Mouse (Mus musculus): Measurements from ENCODE around the gene Zfp750.
A peak's percentile ranks its signal among the peaks of the same experiment; 100 is the strongest.

Zfp750 gene

DNA sequence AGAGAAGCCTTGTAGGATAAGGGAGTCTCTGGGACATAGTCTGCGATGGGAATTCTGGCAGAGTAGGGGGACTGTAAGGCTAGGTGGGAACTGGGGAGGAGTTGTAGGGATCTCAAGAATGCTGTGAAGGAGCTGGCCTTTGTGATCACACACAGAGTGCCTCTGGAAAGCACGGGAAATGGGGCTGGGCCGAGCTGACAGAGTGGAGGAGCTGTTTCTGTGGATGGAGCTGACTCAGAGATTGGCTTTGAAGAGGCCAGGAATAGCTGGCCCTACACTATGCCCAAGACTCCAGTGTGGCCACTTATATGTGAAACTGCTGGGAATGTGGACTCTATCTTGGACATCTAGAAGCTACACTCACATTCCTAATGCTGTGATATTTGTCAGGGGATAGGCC lies 17.4 kb upstream of the Zfp750 start:
- no peak for DNase-seq

DNA sequence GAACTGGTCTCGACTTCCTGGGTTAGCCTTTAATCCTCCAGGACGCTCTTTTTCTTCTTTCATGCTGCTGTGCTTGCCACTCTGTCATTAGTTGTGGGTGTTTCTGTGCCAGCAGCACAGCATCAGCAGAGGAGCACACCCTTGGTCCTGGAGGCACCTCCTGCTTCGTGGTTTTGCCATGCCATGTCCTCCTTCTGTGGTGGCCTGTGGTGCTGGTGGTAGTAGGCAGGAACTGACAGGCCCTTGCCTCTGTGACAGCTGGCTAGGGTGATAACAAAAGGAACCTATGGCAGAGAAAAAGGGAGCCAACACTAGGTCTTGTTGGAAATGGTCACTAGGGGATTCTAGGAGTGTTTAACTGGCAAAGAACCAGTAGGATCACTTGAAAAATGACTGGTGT lies 10.6 kb upstream of the Zfp750 start:
- no peak for DNase-seq

DNA sequence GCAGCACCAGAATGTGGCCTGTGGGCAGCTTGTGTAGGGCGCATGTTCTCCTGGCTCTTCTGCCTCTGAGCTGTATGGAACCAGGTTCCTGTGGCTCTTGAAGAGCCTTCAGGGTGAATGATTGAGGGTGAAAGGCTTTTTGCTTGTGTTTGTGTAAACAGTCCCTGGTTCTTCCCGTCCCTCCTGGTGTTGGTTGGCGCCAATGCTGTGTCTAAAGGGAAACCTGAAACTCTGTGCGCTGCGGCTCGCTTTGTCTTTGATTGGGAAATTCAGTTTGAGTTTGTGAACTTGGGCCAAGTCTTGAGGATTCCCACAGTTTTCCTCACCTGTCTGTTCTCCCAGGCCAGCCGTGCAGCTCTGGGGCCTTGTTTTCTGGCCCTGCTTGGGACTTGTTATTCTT lies 5.1 kb upstream of the Zfp750 start:
- no peak for DNase-seq

DNA sequence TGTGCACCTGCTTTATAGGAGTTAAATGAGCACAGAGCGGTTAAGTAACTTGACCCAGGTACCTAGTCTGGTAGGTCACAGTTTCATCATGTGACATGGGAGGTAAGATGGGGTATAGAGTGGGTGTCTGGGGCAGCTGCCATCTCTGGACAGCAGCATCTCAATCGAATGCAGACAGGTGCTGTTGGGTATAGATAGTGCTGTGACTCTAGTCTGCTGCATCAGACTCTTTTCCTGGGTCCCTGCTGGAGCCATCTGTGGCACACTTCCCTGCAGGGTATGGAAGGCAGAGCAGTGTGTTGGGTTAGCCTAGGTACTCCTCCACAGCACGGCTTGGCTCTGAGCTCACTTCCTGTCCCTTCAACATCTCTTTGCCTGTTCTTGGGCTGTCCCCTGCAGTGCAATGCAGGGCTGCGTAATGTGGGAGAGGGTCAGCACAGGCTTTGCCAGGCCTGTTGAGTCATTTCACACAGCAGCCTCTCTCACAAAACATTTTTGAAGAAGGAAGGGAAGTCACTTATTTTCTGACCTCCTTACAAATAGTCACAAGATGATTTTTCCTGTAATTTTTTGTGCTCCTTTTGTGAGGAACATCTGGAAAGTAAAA lies 3.1 kb upstream of the Zfp750 start:
- DNase-seq = no peak

DNA sequence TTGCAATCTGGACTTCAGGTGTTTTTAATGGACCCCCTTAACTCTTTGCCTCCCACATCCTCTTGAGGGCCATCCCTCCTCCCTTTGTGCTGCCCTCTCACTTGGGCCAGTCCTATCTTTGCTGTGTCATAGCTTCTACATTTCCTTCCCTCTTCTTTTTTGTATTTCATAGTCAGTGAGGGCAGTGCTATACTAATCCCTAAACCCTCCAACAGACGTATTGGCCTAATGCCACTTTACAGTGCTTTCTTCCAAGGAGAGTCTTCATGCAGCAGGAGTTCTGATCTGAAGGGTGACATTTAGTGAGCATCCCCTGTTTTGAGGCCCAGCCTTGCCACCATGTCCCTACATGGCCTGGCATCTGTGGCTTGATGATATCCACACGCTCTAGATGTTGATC lies 1.6 kb upstream of the Zfp750 start:
- no peak for DNase-seq

DNA sequence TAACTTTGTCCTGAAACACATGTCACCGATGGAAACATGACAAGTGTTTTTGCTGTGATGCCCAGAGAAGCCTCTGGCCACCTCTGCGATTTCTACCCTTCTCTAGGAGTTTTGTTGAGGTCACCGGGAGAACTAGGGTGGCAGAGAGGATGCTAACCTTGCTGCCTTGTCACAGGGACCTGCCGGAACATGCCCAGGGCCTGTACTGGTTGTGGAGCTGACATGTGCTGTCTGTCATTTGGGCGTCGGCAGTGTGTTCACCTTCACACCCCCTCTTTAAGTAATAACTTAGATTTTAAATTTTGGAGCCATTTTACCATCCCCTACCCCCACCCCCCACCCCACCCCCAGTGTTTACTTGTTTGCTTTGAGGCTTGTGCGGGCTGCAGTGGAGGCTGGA lies 570 bp upstream of the Zfp750 start:
- no peak for DNase-seq

DNA sequence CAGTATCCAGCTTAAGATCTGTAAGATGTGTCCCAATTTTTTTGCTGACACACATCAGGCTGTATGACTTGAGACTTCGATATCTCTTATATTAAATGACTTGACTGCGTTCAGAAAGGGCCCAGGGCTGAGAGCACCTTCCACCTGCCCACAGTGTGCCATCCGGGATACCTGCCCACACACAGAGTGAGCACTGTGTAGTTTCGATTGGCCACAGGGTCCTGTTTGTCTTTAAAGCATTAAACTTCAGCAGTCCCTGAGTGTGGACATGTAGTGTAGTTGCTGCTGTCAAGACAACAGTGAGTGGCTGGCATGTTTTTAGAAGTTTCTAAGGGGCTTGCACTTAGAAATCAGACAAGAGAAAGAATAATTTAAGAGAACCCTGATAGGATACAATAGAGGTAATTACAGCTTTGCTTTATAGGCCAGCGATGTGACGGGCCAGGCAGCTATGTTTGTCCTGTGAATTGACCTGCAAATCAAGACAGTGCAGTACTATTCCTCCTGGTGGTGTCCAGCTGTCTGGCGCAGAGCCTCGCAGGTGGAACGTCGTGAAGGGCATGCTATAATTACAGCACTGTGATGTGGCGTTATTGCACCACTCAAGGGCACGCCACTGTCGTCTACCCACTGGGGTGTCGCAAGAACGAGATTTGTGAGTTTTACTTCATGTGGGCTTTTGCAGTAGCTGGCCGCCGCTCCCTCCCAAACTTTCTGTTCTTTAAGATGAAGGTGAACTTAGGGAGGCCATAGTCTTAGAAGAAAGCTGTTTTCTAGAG lies 1.3 kb downstream of the Zfp750 start:
- no peak for DNase-seq

DNA sequence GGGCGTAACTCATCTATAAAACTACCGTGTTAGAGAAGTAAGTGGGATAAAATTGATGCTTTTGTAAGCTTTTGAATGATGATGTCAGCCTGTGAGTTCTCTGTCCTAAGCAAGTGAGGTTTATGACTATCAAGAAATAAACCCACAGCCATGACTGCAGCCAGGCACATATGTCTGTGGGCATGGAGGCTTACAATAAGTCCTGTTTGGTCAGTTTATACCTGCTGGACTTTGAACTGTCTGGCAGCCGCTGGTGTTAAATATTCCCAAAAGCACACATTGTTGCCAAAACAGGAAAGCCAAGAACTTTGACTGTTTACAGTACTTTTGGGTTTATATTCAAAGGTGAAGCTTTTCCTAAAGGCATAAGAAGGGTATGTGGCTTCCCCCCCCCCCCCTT lies 2.2 kb downstream of the Zfp750 start:
- DNase-seq = no peak

DNA sequence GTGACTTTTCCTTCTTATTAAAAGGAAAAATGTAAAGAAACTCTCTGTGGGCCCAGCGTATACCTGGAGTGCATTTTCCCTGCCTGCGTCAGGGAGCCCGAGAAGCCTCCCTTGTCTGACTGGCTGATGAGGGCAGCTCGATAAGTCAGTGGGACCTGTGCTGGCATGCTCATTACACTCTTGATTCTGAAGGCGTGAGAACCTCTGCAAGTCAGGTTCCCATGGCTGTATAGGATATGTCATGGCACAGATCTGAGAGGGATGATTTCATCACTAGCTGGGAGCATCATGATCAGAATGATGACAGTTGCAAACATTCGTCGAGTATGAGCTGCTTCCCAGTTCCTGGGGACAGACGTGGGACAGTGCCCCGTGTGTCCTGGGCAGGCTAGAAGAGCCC lies 3.1 kb downstream of the Zfp750 start:
- no peak for DNase-seq

DNA sequence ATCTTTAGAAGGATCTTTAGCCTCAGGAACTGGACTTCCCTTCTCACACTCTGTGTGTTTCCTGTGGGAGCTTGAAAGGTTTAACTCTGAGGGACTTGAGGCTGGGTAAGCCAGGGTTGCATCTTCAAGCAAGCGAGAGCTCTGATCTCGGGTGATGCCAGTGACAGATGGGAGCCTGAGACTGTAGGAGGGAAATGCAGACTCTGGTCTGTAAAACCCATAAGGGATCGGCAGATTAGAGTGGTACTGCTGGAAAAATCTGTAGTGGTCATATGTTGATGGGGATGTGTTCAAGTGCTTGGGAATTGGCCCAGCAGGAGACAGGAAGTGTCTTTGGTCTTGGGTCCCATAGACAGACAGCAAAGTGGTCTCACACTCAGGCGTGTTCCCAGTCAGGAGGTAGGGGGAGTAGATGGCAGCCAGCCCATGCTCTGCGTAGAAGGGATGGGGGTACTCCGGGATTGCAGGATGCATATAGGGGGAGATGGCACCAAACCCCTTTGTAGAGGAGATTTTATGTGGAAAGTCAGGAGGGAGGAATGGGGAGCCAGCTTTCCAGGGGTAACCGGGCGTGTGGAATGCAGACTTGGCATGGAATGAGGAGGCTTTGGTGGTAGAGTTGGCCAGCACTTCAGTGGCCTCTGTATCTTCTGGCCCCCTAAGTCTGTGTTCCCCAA lies 6.1 kb downstream of the Zfp750 start:
- peak; percentile 24 for DNase-seq

DNA sequence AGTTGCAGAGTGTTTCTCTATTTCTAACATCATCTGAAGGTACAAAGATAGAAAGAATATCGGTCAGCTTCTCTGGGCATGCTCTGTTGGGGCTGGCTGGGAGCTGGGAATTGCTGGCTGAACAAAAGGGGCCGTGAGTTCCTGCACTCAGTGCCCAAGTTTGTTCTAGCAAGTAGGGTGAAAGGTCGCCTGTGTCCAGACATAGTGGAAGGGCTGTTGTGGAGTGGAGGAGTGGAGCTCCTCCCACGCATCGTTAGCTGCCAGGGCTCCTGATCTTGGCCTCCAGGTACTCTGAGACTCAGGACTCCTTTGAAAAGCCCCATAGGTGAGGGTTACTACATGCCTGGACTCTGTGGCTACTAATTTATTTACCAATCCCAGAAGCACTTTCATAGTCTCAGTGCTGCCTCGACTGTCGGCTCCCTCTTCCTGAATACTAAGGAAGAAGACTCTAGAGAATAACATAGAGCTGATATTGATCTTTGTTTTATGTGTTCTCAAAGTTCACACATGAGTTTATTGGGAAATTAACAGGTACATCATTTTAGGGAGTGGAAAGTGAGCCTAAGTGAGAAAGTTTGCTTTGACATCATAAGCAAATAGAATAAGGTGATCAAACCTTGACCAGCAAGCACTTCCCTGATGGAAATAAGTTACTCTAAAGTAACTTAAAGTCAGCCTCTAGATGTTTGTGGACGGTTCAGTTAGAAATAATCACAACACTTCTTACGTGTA lies 8.5 kb downstream of the Zfp750 start:
- DNase-seq = no peak

DNA sequence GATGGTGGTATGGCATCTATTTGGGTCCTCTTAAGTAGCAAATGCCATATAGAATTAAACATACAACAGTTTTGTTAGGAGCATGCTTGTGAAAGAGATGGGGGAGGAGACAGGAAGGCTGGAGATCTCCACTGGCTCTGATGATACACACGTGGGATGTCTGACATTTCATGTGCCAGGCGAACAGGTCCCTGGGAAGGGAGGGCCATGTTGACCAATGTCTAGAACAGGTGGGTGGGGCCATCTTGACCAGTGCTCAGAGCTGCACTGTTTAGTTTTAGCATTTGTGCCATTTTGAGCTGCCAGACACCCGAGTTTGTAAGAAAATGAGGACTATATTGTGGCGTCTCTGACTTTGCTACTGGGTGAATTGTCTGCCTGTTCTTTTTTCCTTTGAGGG lies 10.7 kb downstream of the Zfp750 start:
- no peak for DNase-seq

DNA sequence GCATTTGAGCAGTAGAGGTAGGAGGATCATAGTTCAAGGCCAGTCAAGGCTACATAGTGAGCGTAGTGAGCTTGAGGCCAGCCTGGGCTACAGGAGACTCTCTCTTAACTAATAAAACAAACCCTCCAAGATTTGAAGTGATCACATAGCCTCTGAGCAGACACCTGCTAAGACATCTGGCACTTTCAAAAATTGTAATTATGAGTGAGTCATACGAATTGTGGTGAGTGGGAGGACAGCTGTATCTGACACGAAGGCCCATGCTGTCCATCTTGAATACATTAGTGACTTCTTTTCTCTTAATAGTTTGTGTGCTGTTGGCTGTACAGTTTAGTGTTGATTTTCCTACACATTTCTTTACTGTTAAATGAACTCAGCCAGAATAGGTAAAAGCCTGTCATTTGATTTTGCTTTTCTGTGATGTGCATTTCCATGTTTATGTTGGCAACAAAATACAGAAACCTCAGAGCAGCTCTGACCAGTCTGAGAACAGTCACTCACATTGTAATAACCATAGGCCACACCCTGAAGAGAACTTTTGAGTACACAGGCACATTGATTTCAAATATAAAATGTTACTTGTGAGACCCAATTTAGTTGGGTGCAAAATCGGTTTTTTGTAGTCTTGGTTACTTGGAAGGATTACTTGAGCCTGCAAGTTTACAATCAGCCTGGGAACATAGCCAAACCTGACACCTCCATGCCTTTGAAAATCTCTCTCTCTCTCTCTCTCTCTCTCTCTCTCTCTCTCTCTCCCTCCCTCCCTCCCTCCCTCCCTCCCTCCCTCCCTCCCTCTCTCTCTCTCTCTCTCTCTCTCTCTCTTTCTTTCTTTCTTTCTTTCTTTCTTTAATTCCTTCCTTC lies 16.9 kb downstream of the Zfp750 start:
- DNase-seq = no peak

DNA sequence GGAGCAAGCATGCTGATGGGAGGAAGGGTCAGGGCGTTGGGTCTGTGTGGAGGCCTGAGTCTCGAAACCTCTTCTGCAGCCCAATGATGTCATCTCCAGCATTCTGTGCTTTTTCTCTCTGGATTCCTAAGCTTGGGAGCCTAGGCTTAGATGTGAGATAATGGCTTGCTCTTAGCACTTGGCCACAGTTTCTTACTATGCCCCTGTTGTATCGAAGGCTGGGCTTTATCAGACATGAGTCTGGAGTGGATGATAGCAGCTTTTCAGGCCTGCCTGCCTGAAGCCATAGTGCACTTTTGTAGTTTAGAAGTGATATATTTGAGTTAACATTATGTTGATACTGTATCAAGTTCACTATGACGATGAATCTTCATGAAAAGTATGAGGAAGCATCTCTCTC lies 17.6 kb downstream of the Zfp750 start:
- DNase-seq = no peak

DNA sequence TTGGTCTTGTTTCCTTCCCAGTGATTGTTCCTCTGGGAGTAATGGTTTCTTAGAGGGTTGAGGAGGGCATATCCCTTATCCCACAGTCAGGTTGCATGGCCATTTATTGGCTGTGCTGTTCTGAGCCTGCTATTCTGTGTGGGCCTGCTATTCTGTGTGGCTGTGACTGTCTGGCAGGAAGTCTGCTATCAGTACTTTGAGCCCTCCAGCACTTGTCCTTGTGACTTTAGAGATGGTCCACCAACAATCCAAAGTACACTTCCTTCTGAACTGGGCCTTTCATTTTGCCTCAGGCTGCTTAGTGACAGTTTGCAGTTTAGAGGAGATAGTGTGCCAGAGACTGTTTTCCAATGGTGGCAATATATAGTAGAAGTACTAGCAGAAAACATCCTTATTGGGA lies 18.5 kb downstream of the Zfp750 start:
- no peak for DNase-seq

DNA sequence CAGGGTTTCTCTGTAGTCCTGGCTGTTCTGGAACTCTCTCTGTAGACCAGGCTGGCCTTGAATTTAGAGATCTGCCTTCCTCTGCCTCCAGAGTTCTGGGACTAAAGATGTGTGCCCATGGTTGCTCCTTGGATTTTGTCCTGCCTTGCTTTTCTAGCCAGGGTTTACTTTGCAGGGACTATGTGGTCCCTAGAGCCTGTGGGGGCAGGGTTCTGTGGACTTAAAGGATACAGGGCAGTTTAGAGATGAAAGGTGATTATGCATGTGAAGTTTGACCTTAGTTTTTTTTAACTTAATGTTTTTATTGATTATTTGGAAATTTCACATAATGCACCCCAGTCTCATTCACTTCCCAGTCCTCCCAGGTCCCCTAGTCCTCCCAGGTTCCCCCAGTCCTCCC lies 28.5 kb downstream of the Zfp750 start:
- DNase-seq = no peak

DNA sequence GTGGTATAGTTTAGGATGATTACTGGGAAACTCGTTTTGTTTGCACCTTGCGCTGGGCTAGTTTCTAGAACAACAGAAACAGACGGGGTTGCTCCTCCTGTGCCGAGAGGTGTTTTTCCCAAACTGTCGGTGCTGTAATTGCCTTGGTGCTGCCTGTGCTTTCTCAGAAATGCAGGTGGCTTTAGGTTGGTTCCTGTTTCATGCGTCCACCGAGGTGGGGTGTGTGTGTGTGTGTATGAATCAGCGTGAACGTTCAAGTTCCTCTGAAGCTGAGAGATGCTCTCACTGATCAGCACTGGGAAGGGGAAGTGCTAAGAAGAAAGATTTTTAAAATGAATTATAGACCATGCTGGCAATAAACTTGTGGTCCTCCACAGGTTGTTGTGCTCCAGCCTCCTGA lies 33.3 kb downstream of the Zfp750 start:
- DNase-seq = no peak

DNA sequence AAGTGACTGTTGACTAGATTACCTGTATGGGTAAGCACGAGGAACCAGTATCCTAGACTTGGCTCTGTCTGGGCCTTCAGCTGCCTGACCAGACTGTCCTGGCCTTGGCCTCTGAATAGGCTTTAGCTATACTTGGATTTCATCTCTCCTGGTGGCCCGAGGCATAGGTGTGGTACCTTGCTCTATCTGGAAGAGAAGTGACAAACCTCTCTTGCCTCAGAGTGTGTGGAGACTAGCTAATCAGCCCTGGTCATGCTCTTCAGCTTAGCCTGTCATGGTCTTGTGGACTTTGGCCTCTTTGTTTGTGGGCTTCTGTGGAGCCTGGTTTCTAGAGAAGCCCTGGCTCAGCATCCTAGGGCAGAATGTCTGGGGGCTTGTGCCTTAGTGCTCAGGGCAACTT lies 38.0 kb downstream of the Zfp750 start:
- no peak for DNase-seq

DNA sequence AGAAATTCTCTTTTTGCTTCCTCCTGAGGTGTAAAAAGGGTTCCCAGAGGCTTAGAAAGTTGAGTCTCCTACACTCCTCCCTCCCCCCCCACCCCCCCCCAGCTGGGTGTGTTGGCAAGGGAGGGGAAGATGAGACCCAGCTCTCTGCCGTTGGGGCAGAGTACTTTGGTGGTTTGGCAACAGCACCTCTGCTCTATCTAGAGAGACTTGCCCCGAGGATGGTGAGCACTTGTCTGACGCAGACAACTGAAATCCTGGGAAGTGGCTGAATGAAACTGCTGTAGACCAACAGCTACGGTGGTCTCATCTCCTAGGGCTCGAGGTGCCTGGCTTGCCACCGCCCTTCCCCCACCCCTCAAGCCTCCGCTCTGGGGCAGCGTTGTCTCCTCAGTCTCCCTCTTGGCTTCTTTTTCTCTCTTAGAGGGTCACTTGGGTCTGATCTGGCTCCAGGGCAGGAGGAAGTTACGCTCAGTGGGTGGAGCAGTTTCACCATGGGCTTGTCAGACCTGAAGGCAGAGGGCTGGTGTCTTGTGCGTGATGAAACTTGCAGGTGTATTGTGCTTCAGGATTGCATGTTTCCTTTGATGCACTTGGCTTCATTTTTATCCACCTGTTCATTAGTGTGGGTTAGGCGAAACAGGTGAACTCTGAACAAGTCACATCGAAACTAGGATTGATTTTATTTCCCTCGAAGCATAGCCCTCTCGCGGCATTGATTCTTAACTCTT lies 39.5 kb downstream of the Zfp750 start:
- DNase-seq = no peak

DNA sequence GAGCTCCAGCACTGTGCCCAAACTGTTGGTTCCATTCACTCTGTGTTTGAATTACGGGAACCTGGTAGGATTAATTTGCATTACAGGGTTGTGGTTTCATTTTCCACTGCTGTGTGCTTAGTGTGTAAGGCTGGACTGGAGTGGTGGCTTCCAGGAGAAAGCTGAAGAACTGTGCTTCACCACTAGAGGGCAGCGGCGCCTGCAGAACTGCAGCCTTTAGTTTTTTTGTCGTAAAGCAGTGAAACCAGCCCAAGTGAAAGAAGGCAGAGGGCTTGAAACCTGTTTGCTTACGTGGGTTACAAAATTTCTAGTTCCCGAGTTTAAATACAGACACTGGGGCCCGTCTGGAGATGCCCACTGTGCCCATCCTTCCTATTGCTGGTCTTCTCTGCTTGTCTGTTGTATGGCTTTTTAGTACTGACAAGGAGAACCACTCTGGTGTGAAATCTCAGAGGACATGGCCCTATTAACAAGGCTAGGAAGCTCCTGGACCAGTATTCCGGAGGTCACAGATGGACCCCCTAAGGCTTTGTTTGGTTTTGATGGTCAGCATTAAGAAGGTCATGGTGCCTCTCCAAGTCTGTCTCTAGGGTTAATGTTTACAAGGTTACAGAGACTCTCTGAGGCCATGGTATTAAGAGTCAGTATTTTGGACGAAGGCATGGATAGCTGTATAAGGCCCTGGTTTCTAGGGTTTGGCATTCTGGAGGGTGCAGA lies 43.3 kb downstream of the Zfp750 start:
- DNase-seq = peak; percentile 70

DNA sequence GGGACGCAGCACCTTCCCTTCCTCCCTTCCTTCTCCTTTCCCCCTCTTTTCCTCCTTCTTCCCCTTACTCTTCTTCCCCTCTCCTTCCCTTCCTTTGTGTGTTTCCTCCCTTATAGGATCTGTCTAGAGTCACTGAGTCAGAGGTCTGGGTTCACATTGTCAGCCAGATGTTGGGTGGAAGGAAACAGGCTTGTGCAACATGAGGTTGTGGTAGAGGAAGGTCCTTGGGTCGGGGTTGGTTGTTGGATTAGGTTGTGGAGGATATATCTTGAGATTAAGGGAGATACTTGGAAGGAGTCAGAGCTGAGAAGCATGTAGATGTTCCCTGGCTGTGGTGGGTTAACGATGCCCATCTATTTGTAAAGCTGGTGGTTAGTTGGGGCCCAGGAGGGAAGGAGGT lies 44.3 kb downstream of the Zfp750 start:
- no peak for DNase-seq

Measured in cerebellum, adult 8-10 months (tissue).